Mouse (Mus musculus) thymus, adult 2 months (tissue): ENCODE data around the gene Gemin7.

ENCODE experiments used
- CTCF ChIP-seq: fragments of 200-500 bp; IDR thresholded peaks from 2 replicates; pipeline ENCODE4 v1.5.1; 2012; ENCODE audit warnings: mild to moderate bottlenecking, control low read depth, low read length, moderate library complexity, borderline replicate concordance; ENCODE audit not compliant: control insufficient read depth, poor library complexity, insufficient read depth; ENCODE audit errors: extremely low read depth
- POLR2A ChIP-seq: fragments of 200-500 bp; IDR thresholded peaks from 2 replicates; pipeline ENCODE4 v1.6.1; 2012; ENCODE audit warnings: mild to moderate bottlenecking, low read length, control low read depth, moderate library complexity; ENCODE audit not compliant: control insufficient read depth, poor library complexity, insufficient read depth; ENCODE audit errors: extremely low read depth

GRCm38 (mm10) chr7:19586269-19586668, 8.9 kb upstream of the Gemin7 start:
- TF ChIP-seq CTCF (no peak), POLR2A (no peak)
